Mouse (Mus musculus): ENCODE results near the gene Mgat4d.
"Not testable (repeated sequence)": the region's sequence is repeated elsewhere in the genome, so short reads cannot be mapped to it uniquely, and the experiment has no call there.

Gene Mgat4d

DNA sequence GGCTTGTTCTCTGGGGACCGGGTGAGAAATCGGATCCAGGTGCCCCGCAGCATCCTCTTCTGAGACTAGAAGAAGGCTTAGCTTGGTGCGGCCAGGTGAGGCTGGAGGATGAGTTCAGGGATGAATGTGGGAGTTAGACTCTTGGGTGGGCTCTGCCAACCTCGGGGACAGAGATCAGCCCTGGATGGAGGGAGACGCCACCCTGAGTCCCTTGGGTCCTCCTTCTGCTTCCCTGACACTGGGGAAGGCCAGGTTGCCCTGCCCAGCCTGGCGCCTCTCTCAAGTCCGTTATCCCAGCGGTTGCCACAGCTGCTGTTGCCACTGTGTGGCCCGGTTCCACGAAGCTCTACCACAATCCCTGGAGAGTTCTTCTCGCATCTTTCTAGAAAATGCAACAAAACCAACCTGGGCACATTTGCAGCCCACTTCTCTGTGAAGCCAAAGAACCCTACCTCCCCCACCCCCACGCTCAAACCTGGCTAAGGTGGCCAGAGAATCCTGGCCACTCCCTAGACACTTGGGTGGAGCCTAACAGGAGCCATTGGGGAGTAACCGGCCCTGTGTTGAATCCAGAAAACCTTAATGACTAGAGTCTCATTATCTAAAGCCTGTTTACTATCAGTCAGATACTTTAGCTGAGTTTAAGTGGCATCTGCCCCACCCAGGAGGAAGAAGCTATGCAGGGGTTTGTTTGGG lies 41.9 kb downstream of the Mgat4d start:
- in situ Hi-C loops (cut with MboI) = no loop called here

- in situ Hi-C loops (cut with MboI) = no loop called here
Measured at GRCm38 (mm10) chr8:83392521-83392920, 44.2 kb downstream of the Mgat4d start.

- in situ Hi-C loops (cut with MboI) = no loop called here
Measured at GRCm38 (mm10) chr8:83394325-83394724, 46.1 kb downstream of the Mgat4d start.

DNA sequence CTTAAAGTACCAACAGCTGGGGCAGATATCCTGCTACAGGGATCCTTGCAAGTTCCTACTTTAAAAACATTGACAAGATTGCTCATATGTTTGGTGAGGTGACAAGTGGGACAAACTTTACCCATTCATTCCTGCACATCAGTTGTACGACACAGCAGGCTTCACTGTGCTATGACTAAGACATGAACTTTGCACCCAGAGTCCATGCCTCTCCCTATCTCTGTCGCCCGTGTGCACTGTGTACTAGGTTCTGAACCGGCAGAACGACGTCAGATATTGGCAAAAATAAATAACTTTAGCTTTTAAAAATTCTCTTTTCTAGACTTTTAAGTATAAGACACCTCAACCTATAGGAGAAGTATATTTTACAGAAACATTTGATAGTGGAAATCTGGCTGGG lies 48.4 kb downstream of the Mgat4d start:
- in situ Hi-C loops (cut with MboI) = no loop called here

DNA sequence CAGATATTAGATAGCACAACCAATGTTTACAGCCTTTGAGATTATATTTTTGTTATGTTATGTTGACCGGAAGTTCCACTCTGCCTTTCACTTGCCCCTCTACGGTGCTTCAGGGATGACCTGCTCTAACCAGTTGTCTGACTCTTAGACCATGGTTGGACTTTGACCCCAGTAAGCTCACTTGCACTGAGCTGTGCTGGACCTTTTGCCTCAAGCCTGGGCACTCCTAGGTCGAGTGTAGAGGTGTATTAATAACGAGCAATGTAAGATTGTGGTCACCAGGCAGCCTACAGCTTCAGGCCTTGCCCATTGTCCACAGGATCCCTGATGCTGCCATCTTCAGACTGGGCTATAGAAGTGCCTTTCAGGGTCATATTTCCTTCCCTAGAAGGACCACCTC lies 49.5 kb downstream of the Mgat4d start:
- in situ Hi-C loops (cut with MboI) = no loop called here

- in situ Hi-C loops (cut with MboI) = no loop called here
Measured at GRCm38 (mm10) chr8:83405548-83405947, 57.3 kb downstream of the Mgat4d start.

DNA sequence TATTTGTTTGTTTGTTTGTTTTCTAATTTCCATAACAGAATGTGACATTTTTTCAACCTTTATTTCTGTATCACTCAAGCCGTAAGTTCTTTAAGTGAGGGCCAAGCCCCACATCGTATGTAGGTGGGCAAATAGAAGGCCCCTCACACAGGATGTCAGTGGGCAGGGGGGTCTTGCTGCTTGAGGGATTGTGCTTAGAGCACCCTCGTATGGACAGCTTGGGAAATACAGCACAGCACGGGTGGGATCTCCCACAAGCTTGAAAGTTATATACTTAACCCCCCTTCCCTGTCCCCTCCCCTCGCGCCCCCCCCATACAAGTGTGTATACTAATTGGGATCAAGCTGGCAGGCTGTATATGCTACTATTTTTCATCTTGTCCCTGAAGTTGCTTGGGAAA lies 58.6 kb downstream of the Mgat4d start:
- in situ Hi-C loops (cut with MboI) = no loop called here

DNA sequence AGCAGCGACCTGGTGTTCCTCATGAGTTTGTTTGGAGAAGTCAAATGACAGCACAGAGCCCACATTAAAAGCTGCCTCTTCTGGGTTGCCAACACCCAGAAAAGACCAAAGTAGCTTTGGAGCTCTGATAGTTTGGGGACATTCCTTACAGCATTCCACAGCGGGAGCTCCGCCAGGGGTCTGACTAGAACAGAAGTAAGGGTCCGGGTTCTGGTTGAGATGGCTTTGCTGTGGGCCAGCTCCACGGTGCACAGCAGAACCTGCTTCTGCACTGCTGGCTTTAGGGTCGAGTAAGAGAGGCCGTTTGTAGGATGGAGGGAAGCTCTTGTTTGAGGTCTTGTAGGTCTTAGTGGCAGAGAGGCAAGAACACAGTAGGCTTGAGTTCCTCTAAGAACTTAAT lies 60.2 kb downstream of the Mgat4d start:
- in situ Hi-C loops (cut with MboI) = no loop called here

DNA sequence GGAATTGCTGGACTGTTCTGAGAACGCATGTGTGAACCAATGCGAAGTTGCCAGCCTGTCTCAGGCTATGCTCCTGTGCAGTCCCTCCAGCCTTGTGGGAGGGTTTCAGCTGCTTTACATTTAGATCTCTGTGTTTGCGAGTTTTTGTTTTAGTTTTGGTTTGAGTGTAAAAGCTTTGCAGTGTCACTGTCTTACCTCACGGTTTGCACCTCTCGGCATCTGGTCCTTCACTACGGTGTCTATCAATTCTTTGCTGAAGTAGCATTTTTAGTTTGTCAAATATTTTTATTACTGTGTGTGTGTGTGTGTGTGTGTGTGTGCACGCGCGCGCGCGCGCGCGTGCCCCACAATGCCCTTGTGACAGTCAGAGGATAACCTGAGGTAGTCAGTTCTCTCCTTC lies 68.6 kb downstream of the Mgat4d start:
- in situ Hi-C loops (cut with MboI) = no loop called here

- in situ Hi-C loops (cut with MboI) = no loop called here
Measured at GRCm38 (mm10) chr8:83417970-83418369, 69.7 kb downstream of the Mgat4d start.

DNA sequence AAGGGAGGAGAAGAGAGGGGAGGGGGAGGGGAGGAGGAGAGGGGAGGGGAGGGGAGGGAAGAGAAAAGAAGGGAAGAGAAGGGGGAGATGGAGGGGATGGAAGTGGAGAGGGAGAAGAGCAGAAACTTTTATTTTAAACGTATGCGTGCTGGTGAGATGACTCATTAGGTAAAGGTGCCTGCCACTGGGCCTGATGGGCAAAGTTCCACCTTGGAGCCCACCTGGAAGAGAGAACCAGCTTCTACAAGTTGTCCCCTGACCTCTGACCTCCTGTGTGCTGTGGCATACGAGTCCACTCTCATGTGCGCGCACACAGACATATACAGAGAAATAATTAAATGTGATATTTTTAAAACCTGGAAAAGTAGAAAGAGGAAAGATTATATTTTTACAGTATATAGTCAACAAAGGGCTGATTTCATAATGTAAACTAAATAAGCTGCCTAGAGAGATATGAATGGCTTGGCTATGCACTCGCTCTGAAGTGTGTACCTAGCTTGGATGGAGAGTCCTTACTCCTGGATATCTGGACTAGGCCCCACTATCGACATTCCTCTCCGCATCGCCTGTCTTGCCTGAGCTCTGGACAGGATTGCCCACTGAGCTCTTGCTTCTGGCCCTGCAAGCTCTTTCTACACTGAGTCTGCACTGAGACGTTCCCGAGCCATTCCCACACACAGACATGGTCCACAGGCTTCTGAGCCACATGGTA lies 70.7 kb downstream of the Mgat4d start:
- in situ Hi-C loops (cut with MboI) = no loop called here

GRCm38 (mm10) chr8:83421354-83421753 lies 73.1 kb downstream of the Mgat4d start:
- in situ Hi-C loops (cut with MboI) = no loop called here

DNA sequence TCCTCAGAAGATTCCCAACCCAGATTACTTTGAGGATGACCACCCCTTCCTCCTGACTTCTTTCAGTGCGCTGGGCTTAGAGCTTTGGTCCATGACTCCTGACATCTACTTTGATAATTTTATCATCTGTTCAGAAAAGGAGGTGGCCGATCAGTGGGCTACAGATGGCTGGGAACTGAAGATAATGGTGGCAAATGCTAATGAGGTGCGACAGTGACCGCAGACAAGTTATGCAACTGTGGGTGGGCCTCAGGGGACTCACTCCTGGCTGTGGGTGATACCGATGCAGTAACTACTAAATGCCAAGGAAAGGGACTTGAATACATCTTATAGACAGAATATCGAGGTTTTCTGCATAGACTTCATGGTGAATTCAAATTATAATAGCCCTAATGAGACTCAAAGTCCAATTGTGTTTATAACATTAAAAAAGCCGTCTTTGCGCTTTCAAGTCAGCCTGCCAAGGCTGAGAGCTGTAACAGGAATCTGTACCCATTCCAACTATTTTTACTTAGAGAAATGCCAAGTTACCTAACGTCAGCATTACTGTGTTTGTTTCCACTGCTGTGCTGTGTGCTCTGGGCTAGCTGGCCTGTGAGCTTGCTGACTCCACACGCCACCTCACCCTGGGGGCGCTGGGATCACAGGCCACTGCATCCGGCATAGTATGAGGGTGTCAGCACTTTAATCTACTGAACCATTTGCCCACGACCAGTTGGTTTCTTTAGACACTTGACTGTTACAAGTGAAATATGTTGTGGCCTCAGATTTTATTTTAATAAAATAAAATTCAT lies 75.0 kb downstream of the Mgat4d start:
- in situ Hi-C loops (cut with MboI) = no loop called here

GRCm38 (mm10) chr8:83425202-83425601 lies 76.9 kb downstream of the Mgat4d start:
- in situ Hi-C loops (cut with MboI) = no loop called here

DNA sequence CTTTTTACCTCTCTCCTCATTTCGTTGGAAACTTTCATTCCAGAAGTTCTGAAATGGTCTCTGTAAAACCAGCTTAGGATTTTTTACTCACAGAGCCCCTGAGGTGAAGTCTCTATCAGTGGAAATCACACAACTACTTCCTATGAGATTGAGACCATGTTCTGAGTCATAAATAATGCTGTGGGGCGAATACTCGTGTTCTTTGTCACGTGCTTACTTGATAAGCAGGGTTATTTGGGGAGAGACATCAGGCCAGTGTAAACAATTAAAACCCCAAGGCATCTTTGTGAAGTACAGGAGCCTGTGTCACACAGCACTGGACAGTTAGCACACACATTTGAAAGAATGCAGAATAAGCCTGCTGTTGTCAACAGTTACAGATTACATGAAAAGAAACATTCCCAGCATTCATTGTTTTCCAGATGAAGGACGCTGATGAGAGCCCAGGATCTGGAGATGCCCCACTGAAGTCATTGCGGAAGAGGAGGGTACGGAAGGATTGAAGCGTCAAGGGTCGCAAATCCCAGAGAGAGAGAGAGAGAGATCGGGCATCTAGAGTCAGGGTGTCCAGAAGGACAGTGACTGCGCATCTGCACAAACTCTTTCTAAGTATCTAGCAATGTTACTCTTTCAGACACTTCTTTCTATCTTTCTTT lies 78.0 kb downstream of the Mgat4d start:
- in situ Hi-C loops (cut with MboI) = no loop called here

DNA sequence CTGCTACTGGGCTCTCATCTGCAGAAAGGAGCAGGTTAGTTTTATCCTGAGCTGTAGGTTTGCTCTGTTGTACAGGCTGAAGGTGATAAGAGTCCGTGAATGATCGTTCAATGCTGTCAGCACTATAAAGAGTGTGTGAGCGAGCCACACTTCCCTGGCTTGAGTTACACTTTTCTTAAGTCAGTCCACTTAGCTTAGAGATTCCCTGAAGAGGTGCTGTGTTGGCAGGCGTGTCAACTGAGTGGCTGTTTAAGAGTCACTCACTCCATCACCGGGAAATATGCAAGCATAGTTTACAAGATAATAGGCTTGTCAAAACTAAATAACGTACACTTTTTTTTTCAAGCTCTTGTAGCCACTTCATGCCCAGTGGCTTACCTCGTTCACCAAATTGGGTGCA lies 78.7 kb downstream of the Mgat4d start:
- in situ Hi-C loops (cut with MboI) = no loop called here

GRCm38 (mm10) chr8:83428621-83429020 lies 80.3 kb downstream of the Mgat4d start:
- in situ Hi-C loops (cut with MboI) = not testable (repeated sequence)

- in situ Hi-C loops (cut with MboI) = no loop called here
Measured at GRCm38 (mm10) chr8:83429071-83429524, 80.8 kb downstream of the Mgat4d start.
